ENCODE assay signal across 8 mouse cellular contexts in the genomic region with DNA sequence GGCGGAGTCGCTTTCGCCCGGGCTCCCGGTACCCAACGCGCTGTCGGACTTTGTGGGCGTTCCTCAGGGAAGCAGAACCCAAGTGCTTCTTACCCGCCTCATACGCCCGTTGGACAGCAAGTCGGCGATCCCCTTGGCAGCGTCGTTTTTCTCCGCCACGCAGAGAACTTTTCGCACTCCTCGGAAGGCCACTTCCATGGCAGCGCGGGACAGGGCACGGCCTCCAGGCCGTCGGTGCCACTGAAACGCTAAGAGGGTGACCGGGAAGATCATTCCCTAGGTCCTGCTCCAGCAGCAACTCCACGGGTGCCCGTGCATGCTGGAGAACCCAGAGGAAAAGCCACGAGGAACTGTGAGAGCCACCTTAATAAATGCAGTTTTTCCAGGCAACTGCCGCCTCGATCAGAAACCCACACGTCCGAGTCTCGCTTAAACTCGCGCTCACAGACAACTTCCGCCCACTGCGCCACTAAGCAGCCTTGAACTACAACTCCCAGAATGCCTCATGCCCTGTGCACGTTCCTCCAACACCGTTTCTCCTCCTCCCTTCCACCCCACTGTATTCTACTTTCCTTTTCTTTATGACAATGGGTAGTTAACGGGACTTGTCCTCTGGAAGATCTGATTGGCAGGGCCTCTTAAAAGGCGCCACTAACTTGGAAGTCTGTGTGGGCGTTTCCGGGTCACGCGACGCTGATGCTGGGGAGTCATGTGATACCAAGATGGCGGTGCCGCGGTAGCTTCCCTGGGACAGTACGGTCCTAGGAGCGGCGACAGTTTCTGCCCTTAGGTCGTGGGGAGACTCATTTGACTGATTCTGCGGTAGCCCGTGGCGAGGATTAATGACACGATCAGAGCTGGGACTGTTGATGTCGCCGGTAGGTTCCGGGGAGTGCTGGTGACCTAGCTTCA. TPM values are rescaled to one million over a fixed set of nuclear protein-coding genes. Genes with fewer than 3 reads are reported as not detected.
DNase-seq lines count a peak whose midpoint lies in the region; ATAC-seq lines count a peak whose summit lies in the region.

A gene (minus strand): TSS at position 537 of the 912 bp plus-strand sequence.
A gene (plus strand): TSS at position 696 of the 912 bp plus-strand sequence.

- WGBS in hindbrain, embryonic 11.5 days = under 1% methylated on average over 62 of the region's 62 CpGs

- H3K27me3 ChIP-seq in hindbrain, embryonic 11.5 days (ENCODE audit: control insufficient read depth, insufficient read depth, low read length) = no peaks in the 10 kb centered on the region

- peak within 1 kb of the TSS; percentile 63 for H3K4me3 ChIP-seq in hindbrain, embryonic 11.5 days (ENCODE audit: low read depth, low read length)

- H3K27ac ChIP-seq in hindbrain, embryonic 11.5 days (ENCODE audit: low read depth, low read length) = peak within 1 kb of the TSS; percentile 55

- H3K9ac ChIP-seq in hindbrain, embryonic 11.5 days (ENCODE audit: low read depth, low read length) = peak within 1 kb of the TSS; percentile 78

- H3K4me1 ChIP-seq in hindbrain, embryonic 11.5 days (replicated peaks; ENCODE audit: control insufficient read depth, insufficient read depth, low read length) = peaks cover 25% of the 10 kb centered on the region

- ATAC-seq in hindbrain, embryonic 11.5 days (ENCODE audit: low FRiP score) = peak; percentile 99

- no peaks in the 10 kb centered on the region for H3K9me3 ChIP-seq in hindbrain, embryonic 11.5 days (ENCODE audit: control insufficient read depth, low read length)

- DNase-seq in Muller cell, postnatal 12 days (ENCODE audit: inconsistent ontology term) = peak; percentile 95
- peak; percentile 85 for DNase-seq in cerebellum, adult 9-11 months
- peak; percentile 87 to 88 for DNase-seq in frontal cortex, adult 2 months (ENCODE audit: extremely low spot score in 1 of 2, low spot score in 1 of 2)
- DNase-seq in hindbrain, embryonic 11.5 days (ENCODE audit: low spot score) = peak; percentile 93
- peak; percentile 79 to 83 for DNase-seq in layer of hippocampus, postnatal 10 days (ENCODE audit: low spot score in 2 of 2)
- DNase-seq in lung, postnatal 10 days = peak; percentile 92
- DNase-seq in ovary, postnatal 36 days (ENCODE audit: low spot score) = peak; percentile 81
- peak; percentile 83 for DNase-seq in thymus, postnatal 25 days

- peak within 1 kb of the TSS; percentile 82 for H3K4me2 ChIP-seq in hindbrain, embryonic 11.5 days (replicated peaks; ENCODE audit: low read depth, low read length)

- H3K36me3 ChIP-seq in hindbrain, embryonic 11.5 days (ENCODE audit: control insufficient read depth, insufficient read depth, low read length) = no peaks in the 10 kb centered on the region

RNA-seq across cellular contexts. Expression of the first gene that starts in this region (rescaled TPM):
- 6.0 and 6.1 TPM in 2 replicates for polyA plus RNA-seq in frontal cortex, adult 2 months (2012; rRNA removed)
- polyA plus RNA-seq in hindbrain, embryonic 11.5 days (2014; fragmentation: Nextera tagmentation; extraction: Ambion mirVana) = 13.1 and 15.2 TPM in 2 replicates
- 1 to 10 TPM; 5.8 to 6.1 TPM for total RNA-seq in layer of hippocampus, postnatal 10 days (2021)

RNA-seq across cellular contexts. Expression of the second gene that starts in this region (rescaled TPM):
- polyA plus RNA-seq in frontal cortex, adult 2 months (2012; rRNA removed) = 10.7 and 12.3 TPM in 2 replicates
- 8.4 and 8.8 TPM in 2 replicates for polyA plus RNA-seq in hindbrain, embryonic 11.5 days (2014; fragmentation: Nextera tagmentation; extraction: Ambion mirVana)
- 10 to 100 TPM; 22.1 to 23.6 TPM for total RNA-seq in layer of hippocampus, postnatal 10 days (2021)

Comparison
In these comparisons a context has a peak if more than half of its experiments do, and no peak if none do; other contexts are left out.
1. Peak in every context shown above with its lines: DNase-seq, ATAC-seq, H3K4me3 ChIP-seq and H3K27ac ChIP-seq.